Mouse (Mus musculus) intestine, postnatal 0 days (tissue): ENCODE results near the gene Vangl1. TPM values are rescaled to one million over a fixed set of nuclear protein-coding genes. Genes with fewer than 3 reads are reported as not detected.
"Not testable (repeated sequence)": the region's sequence is repeated elsewhere in the genome, so short reads cannot be mapped to it uniquely, and the experiment has no call there.

Experiments used
- ATAC-seq: fragments of 200-750 bp; cut with Nextera tagmentation; 2 replicates; pipeline ENCODE4 v1.8.0; 2017; ENCODE audit warnings: mild to moderate bottlenecking, moderate TSS enrichment, moderate library complexity
- H3K27ac ChIP-seq: fragments of 300-500 bp; sonication (generic); 2 replicates; pipeline ENCODE4 v1.5.1; 2014; ENCODE audit warnings: mild to moderate bottlenecking, low read depth, low read length, moderate library complexity
- H3K27me3 ChIP-seq: fragments of 300-500 bp; sonication (generic); replicated peaks from 2 replicates; pipeline ENCODE4 v1.6.1; 2014; ENCODE audit warnings: low read length, mixed read lengths; ENCODE audit not compliant: control insufficient read depth, insufficient read depth
- H3K36me3 ChIP-seq: fragments of 300-500 bp; sonication (generic); 2 replicates; pipeline ENCODE4 v1.6.1; 2014; ENCODE audit warnings: mild to moderate bottlenecking, moderate library complexity; ENCODE audit not compliant: control insufficient read depth, insufficient read depth
- H3K4me1 ChIP-seq: fragments of 300-500 bp; sonication (generic); replicated peaks from 2 replicates; pipeline ENCODE4 v1.6.1; 2014; ENCODE audit warnings: antibody characterized with exemption, low read length, mixed read lengths; ENCODE audit not compliant: control insufficient read depth, insufficient read depth
- H3K4me2 ChIP-seq: fragments of 300-500 bp; sonication (generic); replicated peaks from 2 replicates; pipeline ENCODE4 v1.6.1; 2014; ENCODE audit warnings: low read depth, mild to moderate bottlenecking, moderate library complexity
- H3K4me3 ChIP-seq: fragments of 300-500 bp; sonication (generic); 2 replicates; pipeline ENCODE4 v1.5.1; 2014; ENCODE audit warnings: low read depth, low read length
- H3K9ac ChIP-seq: fragments of 300-500 bp; sonication (generic); 2 replicates; pipeline ENCODE4 v1.6.1; 2014; ENCODE audit warnings: mild to moderate bottlenecking, low read depth, low read length
- H3K9me3 ChIP-seq: fragments of 300-500 bp; sonication (generic); 2 replicates; pipeline ENCODE4 v1.6.1; 2016; ENCODE audit warnings: mixed run types; ENCODE audit not compliant: control insufficient read depth
- CTCF ChIP-seq: sonication (generic); IDR thresholded peaks from 2 replicates; pipeline ENCODE4 v1.5.1; 2016; ENCODE audit warnings: low read depth, mild to moderate bottlenecking, control low read depth, antibody characterized with exemption, moderate library complexity
- WGBS: fragments of 180-500 bp; shearing (Covaris S2); extraction: QIAGEN DNeasy Blood & Tissue Kit; methylation state at CpG from one replicate; pipeline ENCODE4 v1.1.7; 2014; 5-methylcytosine and 5-hydroxymethylcytosine counted together
- polyA plus RNA-seq: library from polyadenylated mRNA; unstranded; fragments of >200 nt; fragmentation: Nextera tagmentation; extraction: Ambion mirVana; gene quantifications from 2 replicates; pipeline ENCODE4 v1.2.1, GENCODE M21; 2015

The Vangl1 gene
- polyA plus RNA-seq, 1 experiment from 2014 or later = 7.2 TPM

GRCm38 (mm10) chr3:102212896-102213295 lies 8.4 kb upstream of the Vangl1 start:
- no peak overlapping the region for H3K27ac ChIP-seq
- no peak overlapping the region for H3K9ac ChIP-seq
- H3K4me1 ChIP-seq = no peaks in the 10 kb centered on the region
- no peak overlapping the region for H3K4me3 ChIP-seq
- no peak overlapping the region for H3K4me2 ChIP-seq
- no peaks in the 10 kb centered on the region for H3K9me3 ChIP-seq
- 35% methylated on average over 6 of the region's 6 CpGs for WGBS
- H3K27me3 ChIP-seq = no peaks in the 10 kb centered on the region
- no peak for TF ChIP-seq CTCF
- ATAC-seq = no peak
- no peaks in the 10 kb centered on the region for H3K36me3 ChIP-seq

- ATAC-seq = no peak
- no peak overlapping the region for H3K4me2 ChIP-seq
- H3K36me3 ChIP-seq = no peaks in the 10 kb centered on the region
- H3K27me3 ChIP-seq = no peaks in the 10 kb centered on the region
- no peak for TF ChIP-seq CTCF
- H3K27ac ChIP-seq = no peak overlapping the region
- H3K4me1 ChIP-seq = no peaks in the 10 kb centered on the region
- H3K9ac ChIP-seq = no peak overlapping the region
- 92% methylated on average over 15 of the region's 15 CpGs for WGBS
- no peaks in the 10 kb centered on the region for H3K9me3 ChIP-seq
- no peak overlapping the region for H3K4me3 ChIP-seq
Observed at GRCm38 (mm10) chr3:102212336-102212735, 7.8 kb upstream of the Vangl1 start.

GRCm38 (mm10) chr3:102211340-102211739 lies 6.8 kb upstream of the Vangl1 start:
- no peak overlapping the region for H3K9ac ChIP-seq
- H3K4me1 ChIP-seq = no peaks in the 10 kb centered on the region
- TF ChIP-seq CTCF = no peak
- H3K27ac ChIP-seq = no peak overlapping the region
- no peaks in the 10 kb centered on the region; the same call in 1 of the 2 replicates for H3K27me3 ChIP-seq
- H3K4me3 ChIP-seq = no peak overlapping the region
- WGBS = 76% methylated on average over 2 of the region's 2 CpGs
- H3K4me2 ChIP-seq = no peak overlapping the region
- no peaks in the 10 kb centered on the region for H3K9me3 ChIP-seq
- ATAC-seq = no peak
- H3K36me3 ChIP-seq = no peaks in the 10 kb centered on the region

GRCm38 (mm10) chr3:102210775-102211174 lies 6.3 kb upstream of the Vangl1 start:
- H3K4me1 ChIP-seq = no peaks in the 10 kb centered on the region
- no peak overlapping the region for H3K27ac ChIP-seq
- TF ChIP-seq CTCF = peak; percentile 72
- H3K4me3 ChIP-seq = no peak overlapping the region
- H3K9me3 ChIP-seq = no peaks in the 10 kb centered on the region
- H3K9ac ChIP-seq = no peak overlapping the region
- 73% methylated on average over 3 of the region's 3 CpGs for WGBS
- H3K36me3 ChIP-seq = no peaks in the 10 kb centered on the region
- peaks cover 5% of the 10 kb centered on the region; the same call in 1 of the 2 replicates for H3K27me3 ChIP-seq
- no peak overlapping the region for H3K4me2 ChIP-seq
- ATAC-seq = no peak

GRCm38 (mm10) chr3:102208861-102209260 lies 4.4 kb upstream of the Vangl1 start:
- Histone ChIP-seq H3K4me3 (no peak overlapping the region), H3K9me3 (no peaks in the 10 kb centered on the region), H3K4me2 (no peak overlapping the region), H3K27ac (no peak overlapping the region), H3K36me3 (no peaks in the 10 kb centered on the region), H3K9ac (no peak overlapping the region), H3K27me3 (peaks cover 7% of the 10 kb centered on the region; the same call in 1 of the 2 replicates), H3K4me1 (no peaks in the 10 kb centered on the region)
- 68% methylated on average over 6 of the region's 6 CpGs for whole genome bisulfite sequencing
- no peak for TF ChIP-seq CTCF
- ATAC-seq = no peak

- Histone ChIP-seq H3K4me3 (no peak overlapping the region), H3K4me2 (peak overlapping the region; percentile 96; the same call in 1 of the 2 replicates), H3K9ac (no peak overlapping the region), H3K27me3 (peaks cover 7% of the 10 kb centered on the region; the same call in 1 of the 2 replicates), H3K36me3 (no peaks in the 10 kb centered on the region), H3K4me1 (no peaks in the 10 kb centered on the region), H3K9me3 (no peaks in the 10 kb centered on the region), H3K27ac (no peak overlapping the region)
- 26% methylated on average over 7 of the region's 7 CpGs for WGBS
- no peak for TF ChIP-seq CTCF
- no peak for ATAC-seq
Observed at GRCm38 (mm10) chr3:102205458-102205830, 951 bp upstream of the Vangl1 start.

GRCm38 (mm10) chr3:102204734-102205457 lies 403 bp upstream of the Vangl1 start:
- 0 out of 2 replicates have a peak overlapping the region, but pooled peaks have one; percentile 73 for H3K9ac ChIP-seq
- WGBS = 18% methylated on average over 14 of the region's 17 CpGs
- not testable (repeated sequence) for H3K9me3 ChIP-seq, H3K27me3 ChIP-seq, H3K36me3 ChIP-seq, H3K4me1 ChIP-seq
- peak; percentile 20; the same call in 1 of the 2 replicates for ATAC-seq
- peak overlapping the region; percentile 96 for H3K4me2 ChIP-seq
- peak overlapping the region; percentile 50; the same call in 1 of the 2 replicates for H3K27ac ChIP-seq
- H3K4me3 ChIP-seq = peak overlapping the region; percentile 73
